Mouse (Mus musculus): ENCODE measurements around the gene Clic5.

GRCm38 (mm10) chr17:44252653-44253052, 64.3 kb downstream of the Clic5 start:
- no peak for TF ChIP-seq CTCF (IDR thresholded peaks at IDR 0.05)
- TF ChIP-seq EP300 (IDR thresholded peaks at IDR 0.05; ENCODE audit: insufficient read depth, low read depth, low read length), result no peak
- TF ChIP-seq POLR2A (IDR thresholded peaks at IDR 0.05; ENCODE audit: insufficient read depth, low read depth, low read length), result no peak

Measured in heart, adult 2 months (tissue).